Mouse (Mus musculus) heart, embryonic 13.5 days (tissue): ENCODE measurements around the gene Rccd1. TPM values are rescaled to one million over a fixed set of nuclear protein-coding genes. Genes with fewer than 3 reads are reported as not detected.

ENCODE experiments used
- ATAC-seq: fragments of 200-750 bp; cut with Nextera tagmentation; 2 replicates; pipeline ENCODE4 v1.8.0; 2017; ENCODE audit warnings: moderate TSS enrichment; ENCODE audit not compliant: insufficient number of reproducible peaks, low FRiP score, low TSS enrichment; ENCODE audit errors: extremely low read depth
- H3K27ac ChIP-seq: fragments of 300-500 bp; sonication (generic); replicated peaks from 2 replicates; pipeline ENCODE4 v1.5.1; 2015; ENCODE audit warnings: moderate library complexity, mild to moderate bottlenecking, inconsistent platforms
- H3K27me3 ChIP-seq: fragments of 300-500 bp; sonication (generic); replicated peaks from 2 replicates; pipeline ENCODE4 v1.6.1; 2015; ENCODE audit warnings: mild to moderate bottlenecking, inconsistent platforms
- H3K36me3 ChIP-seq: fragments of 300-500 bp; sonication (generic); 2 replicates; pipeline ENCODE4 v1.6.1; 2015; ENCODE audit warnings: mild to moderate bottlenecking, inconsistent platforms
- H3K4me1 ChIP-seq: fragments of 300-500 bp; sonication (generic); 2 replicates; pipeline ENCODE4 v1.6.1; 2015; ENCODE audit warnings: inconsistent platforms
- H3K4me2 ChIP-seq: fragments of 300-500 bp; sonication (generic); 2 replicates; pipeline ENCODE4 v1.6.1; 2015; ENCODE audit warnings: inconsistent platforms, mild to moderate bottlenecking, moderate library complexity
- H3K4me3 ChIP-seq: fragments of 300-500 bp; sonication (generic); 2 replicates; pipeline ENCODE4 v1.5.1; 2015; ENCODE audit warnings: moderate library complexity, mild to moderate bottlenecking, inconsistent platforms
- H3K9ac ChIP-seq: fragments of 300-500 bp; sonication (generic); 2 replicates; pipeline ENCODE4 v1.6.1; 2015; ENCODE audit warnings: inconsistent platforms, mild to moderate bottlenecking, moderate library complexity
- H3K9me3 ChIP-seq: fragments of 300-500 bp; sonication (generic); 2 replicates; pipeline ENCODE4 v1.6.1; 2016; ENCODE audit warnings: inconsistent platforms
- WGBS: fragments of 180-500 bp; shearing (Covaris S2); methylation state at CpG from one replicate; pipeline ENCODE4 v1.1.7; 2015; ENCODE audit warnings: mixed read lengths; 5-methylcytosine and 5-hydroxymethylcytosine counted together
- polyA plus RNA-seq: library from polyadenylated mRNA; unstranded; fragments of >200 nt; fragmentation: Nextera tagmentation; extraction: Ambion mirVana; gene quantifications from 2 replicates; pipeline ENCODE4 v1.2.1, GENCODE M21; 2015

Gene Rccd1
- polyA plus RNA-seq, 1 experiment from 2014 or later: 7.3 TPM

DNA sequence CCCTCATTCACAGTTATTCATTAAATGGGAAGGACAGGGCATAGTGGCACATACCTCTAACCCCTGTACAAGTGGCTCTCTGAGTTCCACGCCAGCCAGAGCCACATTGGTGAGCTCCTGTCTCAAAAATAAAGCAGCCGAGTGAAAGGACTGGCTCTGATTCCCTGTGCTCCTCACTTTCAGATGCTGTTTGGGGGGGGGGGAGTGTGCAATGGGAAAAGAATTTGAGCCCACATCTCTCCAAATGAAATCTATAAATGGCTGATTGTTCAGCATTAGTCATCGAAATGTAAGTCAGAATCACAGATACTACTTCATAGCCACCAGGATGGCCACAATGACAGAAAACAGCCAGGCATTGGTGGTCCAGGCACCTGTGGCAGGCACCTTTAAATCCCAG lies 27.2 kb downstream of the Rccd1 start:
- H3K9ac ChIP-seq: peak overlapping the region; percentile 1; the same call in 1 of the 2 replicates

GRCm38 (mm10) chr7:80296462-80296861 lies 27.8 kb downstream of the Rccd1 start:
- Histone ChIP-seq H3K4me1 (peaks cover 35% of the 10 kb centered on the region), H3K27me3 (no peaks in the 10 kb centered on the region), H3K4me2 (peak overlapping the region; percentile 78), H3K27ac (no peak overlapping the region), H3K9ac (peak overlapping the region; percentile 55; the same call in 1 of the 2 replicates), H3K9me3 (no peaks in the 10 kb centered on the region), H3K4me3 (peak overlapping the region; percentile 86; the same call in 1 of the 2 replicates), H3K36me3 (peaks cover 46% of the 10 kb centered on the region)
- WGBS: 91% methylated on average over 6 of the region's 6 CpGs
- ATAC-seq: no peak

More for the DNA sequence above, 27.2 kb downstream of the Rccd1 start:
- 0 out of 2 replicates have a peak overlapping the region, but pooled peaks have one; percentile 5 for H3K4me3 ChIP-seq
- 64% methylated on average over 3 of the region's 3 CpGs for WGBS
- no peak for ATAC-seq
- H3K27me3 ChIP-seq: no peaks in the 10 kb centered on the region
- peak overlapping the region; percentile 78; the same call in 1 of the 2 replicates for H3K4me2 ChIP-seq
- peaks cover 35% of the 10 kb centered on the region for H3K4me1 ChIP-seq
- no peaks in the 10 kb centered on the region for H3K9me3 ChIP-seq
- H3K27ac ChIP-seq: no peak overlapping the region
- H3K36me3 ChIP-seq: peaks cover 50% of the 10 kb centered on the region

GRCm38 (mm10) chr7:80294764-80295648 lies 29.2 kb downstream of the Rccd1 start:
- Histone ChIP-seq H3K4me2 (peak overlapping the region; percentile 78), H3K9ac (peak overlapping the region; percentile 92), H3K27me3 (no peaks in the 10 kb centered on the region), H3K9me3 (no peaks in the 10 kb centered on the region), H3K4me3 (peak overlapping the region; percentile 86), H3K4me1 (peaks cover 35% of the 10 kb centered on the region), H3K27ac (peak overlapping the region; percentile 86), H3K36me3 (peaks cover 44% of the 10 kb centered on the region)
- ATAC-seq: no peak; the same call in 1 of the 2 replicates
- WGBS: 7% methylated on average over 37 of the region's 37 CpGs

GRCm38 (mm10) chr7:80294062-80294763 lies 30.0 kb downstream of the Rccd1 start, which contains the start of gene Prc1:
Prc1 (plus strand) TSS chr7:80294450.
- Histone ChIP-seq H3K27ac (peak within 1 kb of the TSS; percentile 88), H3K4me2 (peak within 1 kb of the TSS; percentile 78), H3K27me3 (no peaks in the 10 kb centered on the region), H3K9ac (peak within 1 kb of the TSS; percentile 92), H3K4me1 (peaks cover 35% of the 10 kb centered on the region), H3K9me3 (no peaks in the 10 kb centered on the region), H3K4me3 (peak within 1 kb of the TSS; percentile 86), H3K36me3 (peaks cover 42% of the 10 kb centered on the region)
- peak; percentile 100 for ATAC-seq
- WGBS: 1% methylated on average over 52 of the region's 52 CpGs

- WGBS: 86% methylated on average over 10 of the region's 10 CpGs
- Histone ChIP-seq H3K4me2 (no peak overlapping the region), H3K4me1 (peaks cover 3% of the 10 kb centered on the region; the same call in 1 of the 2 replicates), H3K9ac (no peak overlapping the region), H3K27ac (no peak overlapping the region), H3K36me3 (peaks cover 88% of the 10 kb centered on the region), H3K9me3 (no peaks in the 10 kb centered on the region), H3K4me3 (no peak overlapping the region), H3K27me3 (no peaks in the 10 kb centered on the region)
- ATAC-seq: no peak
Measured at GRCm38 (mm10) chr7:80287736-80288135, 36.5 kb downstream of the Rccd1 start.

DNA sequence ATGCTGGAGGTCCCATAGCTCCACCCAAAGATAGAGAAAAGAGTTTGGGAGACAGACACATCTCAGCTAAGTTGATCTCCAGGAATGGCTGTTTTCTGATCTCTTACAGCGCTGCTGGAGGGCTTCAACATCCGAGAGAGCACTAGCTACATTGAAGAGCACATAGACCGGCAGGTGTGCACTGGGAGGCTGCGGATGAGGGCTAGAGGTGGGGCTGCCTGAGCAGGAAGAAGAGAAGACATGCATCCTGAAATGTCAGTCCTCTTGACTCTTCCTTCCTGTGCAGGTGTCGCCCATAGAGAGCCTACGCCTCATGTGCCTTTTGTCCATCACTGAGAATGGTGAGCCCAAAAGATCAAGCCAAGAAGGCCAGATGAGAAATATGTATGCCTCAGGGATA lies 38.5 kb downstream of the Rccd1 start:
- no peak overlapping the region for H3K4me3 ChIP-seq
- H3K27me3 ChIP-seq: no peaks in the 10 kb centered on the region
- H3K4me2 ChIP-seq: no peak overlapping the region
- H3K36me3 ChIP-seq: peaks cover 89% of the 10 kb centered on the region
- WGBS: 89% methylated on average over 6 of the region's 6 CpGs
- no peak for ATAC-seq
- H3K4me1 ChIP-seq: peaks cover 3% of the 10 kb centered on the region; the same call in 1 of the 2 replicates
- no peaks in the 10 kb centered on the region for H3K9me3 ChIP-seq
- H3K27ac ChIP-seq: no peak overlapping the region
- H3K9ac ChIP-seq: no peak overlapping the region

DNA sequence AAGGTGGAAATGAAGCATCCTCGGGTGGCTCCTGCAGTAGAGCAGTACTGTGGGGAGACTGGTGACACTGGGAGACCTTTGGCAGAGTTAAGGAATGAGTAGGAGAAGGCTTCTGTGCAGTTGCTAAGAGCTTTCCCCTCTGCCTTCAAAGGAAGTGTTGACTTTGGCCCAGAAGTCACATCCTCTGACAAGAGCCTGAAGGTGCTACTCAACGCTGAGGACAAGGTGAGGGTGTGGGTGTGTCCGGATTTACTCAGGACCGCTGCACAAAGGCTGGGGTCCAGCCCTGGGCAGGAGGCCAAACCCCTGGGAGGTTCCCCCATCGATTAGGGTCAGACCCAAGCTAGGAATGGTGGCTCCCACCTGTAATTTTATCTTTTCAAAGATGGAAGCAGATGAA lies 39.9 kb downstream of the Rccd1 start:
- H3K36me3 ChIP-seq: peaks cover 89% of the 10 kb centered on the region
- H3K27me3 ChIP-seq: no peaks in the 10 kb centered on the region
- H3K4me2 ChIP-seq: no peak overlapping the region
- peaks cover 3% of the 10 kb centered on the region; the same call in 1 of the 2 replicates for H3K4me1 ChIP-seq
- no peak overlapping the region for H3K4me3 ChIP-seq
- 76% methylated on average over 5 of the region's 5 CpGs for WGBS
- no peaks in the 10 kb centered on the region for H3K9me3 ChIP-seq
- no peak overlapping the region for H3K27ac ChIP-seq
- H3K9ac ChIP-seq: no peak overlapping the region
- no peak for ATAC-seq

GRCm38 (mm10) chr7:80283226-80283918 lies 40.9 kb downstream of the Rccd1 start:
- peak overlapping the region; percentile 49 for H3K27ac ChIP-seq
- ATAC-seq: no peak

DNA sequence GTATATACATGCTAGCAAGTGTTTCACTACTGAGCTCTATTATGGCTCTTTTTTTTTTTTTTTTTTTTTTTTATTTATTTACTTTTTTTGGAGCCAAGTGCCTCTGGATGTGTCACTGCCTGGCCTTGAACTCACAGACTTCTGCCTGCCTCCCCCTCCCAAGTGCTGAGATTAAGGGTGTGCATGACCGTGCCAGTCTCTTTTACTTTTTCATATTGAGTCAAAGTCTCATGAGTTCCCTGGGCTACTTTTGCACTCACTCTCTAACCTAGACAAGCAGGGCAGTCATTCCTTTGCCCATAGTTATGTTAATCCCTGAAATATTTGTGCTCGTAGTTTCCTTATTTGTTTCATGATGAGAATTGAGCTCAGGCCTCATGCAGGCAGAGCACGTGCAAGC lies 42.6 kb downstream of the Rccd1 start:
- H3K36me3 ChIP-seq: peaks cover 91% of the 10 kb centered on the region
- no peak for ATAC-seq
- no peak overlapping the region for H3K4me3 ChIP-seq
- H3K9me3 ChIP-seq: no peaks in the 10 kb centered on the region
- no peak overlapping the region for H3K4me2 ChIP-seq
- H3K4me1 ChIP-seq: peaks cover 3% of the 10 kb centered on the region; the same call in 1 of the 2 replicates
- H3K27me3 ChIP-seq: no peaks in the 10 kb centered on the region
- no peak overlapping the region for H3K9ac ChIP-seq
- H3K27ac ChIP-seq: no peak overlapping the region
- 85% methylated on average over 3 of the region's 3 CpGs for WGBS

More at GRCm38 (mm10) chr7:80283226-80283918, 40.9 kb downstream of the Rccd1 start:
- Histone ChIP-seq H3K36me3 (peaks cover 91% of the 10 kb centered on the region), H3K4me1 (peaks cover 3% of the 10 kb centered on the region; the same call in 1 of the 2 replicates), H3K27me3 (no peaks in the 10 kb centered on the region), H3K9me3 (no peaks in the 10 kb centered on the region), H3K4me3 (no peak overlapping the region), H3K4me2 (no peak overlapping the region), H3K9ac (no peak overlapping the region)
- 57% methylated on average over 3 of the region's 3 CpGs for WGBS

DNA sequence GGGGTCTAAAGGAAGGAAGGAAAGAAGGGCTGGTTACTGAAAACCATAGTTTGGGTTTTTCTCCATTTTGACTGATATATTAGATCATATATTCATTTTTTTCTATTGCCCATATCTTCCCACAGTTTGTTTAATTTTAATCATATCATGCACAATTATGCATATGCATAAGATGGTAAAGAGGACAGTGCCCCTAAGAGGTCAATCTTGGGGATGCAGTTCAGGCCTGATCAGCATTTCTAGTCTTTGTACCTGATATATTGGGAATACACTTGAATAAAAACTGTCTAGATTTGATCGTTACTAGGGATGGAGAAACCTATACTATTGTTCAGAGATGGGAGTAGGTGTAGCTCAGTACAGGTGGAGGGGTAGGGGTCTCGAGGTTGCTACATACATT lies 43.3 kb downstream of the Rccd1 start:
- peaks cover 91% of the 10 kb centered on the region for H3K36me3 ChIP-seq

More for the DNA sequence above, 43.3 kb downstream of the Rccd1 start:
- Histone ChIP-seq H3K4me2 (no peak overlapping the region), H3K4me3 (no peak overlapping the region), H3K4me1 (peaks cover 3% of the 10 kb centered on the region; the same call in 1 of the 2 replicates), H3K27me3 (no peaks in the 10 kb centered on the region), H3K27ac (no peak overlapping the region), H3K9ac (no peak overlapping the region), H3K9me3 (no peaks in the 10 kb centered on the region)
- 88% methylated on average over 2 of the region's 2 CpGs for WGBS
- no peak for ATAC-seq
